Mouse (Mus musculus) left cerebral cortex, postnatal 10 days (tissue): Measurements from ENCODE around the gene Cd300a. TPM values are rescaled to one million over a fixed set of nuclear protein-coding genes. Genes with fewer than 3 reads are reported as not detected.
A peak's percentile ranks its signal among the peaks of the same experiment; 100 is the strongest.
"Not testable (repeated sequence)": the region's sequence is repeated elsewhere in the genome, so short reads cannot be mapped to it uniquely, and the experiment has no call there.

Experiments used
- DNase-seq, 2 experiments: peaks; one replicate each; pipeline ENCODE4 v3.0.0; 2021 to 2022; ENCODE audit warnings: low spot score in 2 of 2, mixed read lengths in 1 of 2; ENCODE audit errors: extremely low spot score in 1 of 2
- intact Hi-C: fragments of 180-260 bp; cut with DNase I; formaldehyde crosslinking; loops from one replicate; pipeline ENCODE4 v1.15.1; 2025
- total RNA-seq, 2 experiments: library from RNA; stranded (reverse); gene quantifications; 2 replicates each; pipeline ENCODE4 v1.2.3; 2021

Cd300a gene
- total RNA-seq, 2 experiments from 2014 or later, result 0.43 to 0.58 TPM

- intact Hi-C loops, result no loop called here
- DNase-seq, result no peak
Observed at GRCm38 (mm10) chr11:114884380-114885100, 5.3 kb upstream of the Cd300a start.

- intact Hi-C loops, result no loop called here
Observed at GRCm38 (mm10) chr11:114890542-114890941, 701 bp downstream of the Cd300a start.

DNA sequence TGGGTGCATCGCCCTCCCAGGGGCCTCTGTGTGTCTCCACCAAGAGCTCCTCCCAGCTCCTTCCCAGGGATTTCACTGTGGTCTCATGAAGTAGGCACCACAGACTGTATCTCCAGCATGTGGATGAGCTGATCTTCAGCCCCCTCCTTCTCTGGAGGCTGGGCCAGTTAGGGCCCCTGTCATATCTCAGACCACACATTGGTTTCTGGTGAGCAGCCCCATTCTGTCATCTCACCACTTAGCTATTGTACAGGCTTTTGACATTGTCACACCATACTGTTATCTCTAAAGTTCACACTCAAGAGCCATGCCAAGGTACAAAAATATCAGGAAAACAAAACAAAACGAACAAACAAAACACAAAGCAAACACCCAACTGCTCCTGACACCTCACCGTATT, 6.2 kb downstream of the Cd300a start:
- intact Hi-C loops, result no loop called here
- DNase-seq, result no peak

More at GRCm38 (mm10) chr11:114890542-114890941, 701 bp downstream of the Cd300a start:
- no peak for DNase-seq

DNA sequence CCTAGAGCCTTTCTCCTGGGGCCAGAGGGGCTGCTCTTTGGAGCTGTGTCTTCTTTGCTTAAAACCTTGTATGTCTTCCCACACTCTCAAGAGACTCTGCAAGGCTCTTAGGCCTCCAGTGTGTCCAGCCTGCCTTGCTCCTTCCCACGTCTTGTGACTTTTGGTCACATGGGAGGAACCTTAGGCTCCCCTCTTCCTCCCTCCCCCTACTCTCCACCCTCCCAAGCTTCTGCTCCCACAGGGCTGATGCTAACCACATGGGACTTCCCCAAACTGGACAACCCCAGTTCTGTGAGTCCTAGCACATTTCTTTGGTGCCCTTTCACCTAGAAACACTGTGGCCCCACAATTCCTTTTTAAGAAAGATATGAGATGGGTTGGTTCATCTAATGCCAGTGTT, 8.2 kb downstream of the Cd300a start:
- intact Hi-C loops, result no loop called here
- DNase-seq, result no peak

GRCm38 (mm10) chr11:114903224-114903623, 13.4 kb downstream of the Cd300a start:
- intact Hi-C loops, result no loop called here
- DNase-seq, result no peak

GRCm38 (mm10) chr11:114907567-114907966, 17.7 kb downstream of the Cd300a start:
- DNase-seq, result no peak
- intact Hi-C loops, result no loop called here

- intact Hi-C loops, result no loop called here
- DNase-seq, result no peak
Observed at GRCm38 (mm10) chr11:114908086-114908485, 18.2 kb downstream of the Cd300a start.

- DNase-seq, intact Hi-C loops: not testable (repeated sequence)
Observed at GRCm38 (mm10) chr11:114909538-114909937, 19.7 kb downstream of the Cd300a start.

- intact Hi-C loops, result loop anchor here (2.0 to 5.0 kb wide), 3 partner anchors 100 to 241 kb away; no protein-coding TSS in a partner anchor
Observed at GRCm38 (mm10) chr11:114912847-114913246, 23.0 kb downstream of the Cd300a start.

DNA sequence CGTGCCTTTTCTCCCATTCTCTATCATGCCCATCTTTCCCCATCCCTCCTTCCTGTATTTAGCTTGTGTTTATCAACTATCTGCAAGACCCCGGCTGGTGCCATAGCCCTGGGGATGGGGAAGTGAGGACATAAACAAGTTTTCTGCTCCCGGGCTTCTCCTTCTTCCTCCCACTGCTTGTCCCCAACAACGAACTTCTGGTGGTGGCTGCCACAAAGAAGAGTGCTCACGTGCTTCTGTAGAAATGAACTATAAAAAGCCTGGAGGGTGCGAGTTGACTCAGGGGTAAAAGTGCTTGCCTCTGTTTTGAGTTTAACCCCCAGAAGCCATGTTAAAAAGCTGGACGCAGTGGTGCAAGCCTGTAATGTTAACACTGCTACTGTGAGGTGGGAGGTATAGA, 25.1 kb downstream of the Cd300a start:
- no peak for DNase-seq
- intact Hi-C loops, result loop anchor here (5.0 kb wide), 3 partner anchors 38 to 243 kb away; no protein-coding TSS in a partner anchor

More at GRCm38 (mm10) chr11:114912847-114913246, 23.0 kb downstream of the Cd300a start:
- DNase-seq, result peak; percentile 78 to 84

GRCm38 (mm10) chr11:114917120-114917519, 27.3 kb downstream of the Cd300a start:
- DNase-seq, result no peak
- intact Hi-C loops, result loop anchor here (5.0 kb wide), 1 partner anchor 40 kb away; no protein-coding TSS in a partner anchor

DNA sequence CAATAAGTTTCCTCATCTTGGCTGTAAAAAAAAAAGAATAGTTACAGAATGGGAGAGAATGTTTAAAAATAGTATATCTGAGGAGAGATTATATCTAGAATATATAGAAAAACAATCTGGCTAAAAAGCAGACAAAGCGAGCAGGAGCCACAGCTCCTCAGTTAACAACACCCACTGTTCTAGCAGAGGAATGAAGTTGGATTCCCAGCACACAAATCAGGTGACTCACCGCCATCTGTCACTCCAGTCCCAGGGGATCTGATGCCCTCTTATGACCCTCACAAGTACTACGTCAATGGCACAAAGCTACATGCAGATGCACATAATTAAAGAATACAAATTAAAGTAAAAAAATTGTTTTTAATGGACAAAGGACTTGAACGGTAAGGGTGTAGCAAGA, 32.6 kb downstream of the Cd300a start:
- intact Hi-C loops, result no loop called here
- DNase-seq, result no peak

GRCm38 (mm10) chr11:114923961-114924360, 34.1 kb downstream of the Cd300a start:
- intact Hi-C loops, result no loop called here
- no peak for DNase-seq

GRCm38 (mm10) chr11:114929581-114929980, 39.7 kb downstream of the Cd300a start:
- intact Hi-C loops, result no loop called here
- DNase-seq, result no peak

- intact Hi-C loops, result no loop called here
- no peak for DNase-seq
Observed at GRCm38 (mm10) chr11:114931041-114931440, 41.2 kb downstream of the Cd300a start.

GRCm38 (mm10) chr11:114933591-114933990, 43.8 kb downstream of the Cd300a start:
- no peak for DNase-seq
- intact Hi-C loops, result no loop called here

DNA sequence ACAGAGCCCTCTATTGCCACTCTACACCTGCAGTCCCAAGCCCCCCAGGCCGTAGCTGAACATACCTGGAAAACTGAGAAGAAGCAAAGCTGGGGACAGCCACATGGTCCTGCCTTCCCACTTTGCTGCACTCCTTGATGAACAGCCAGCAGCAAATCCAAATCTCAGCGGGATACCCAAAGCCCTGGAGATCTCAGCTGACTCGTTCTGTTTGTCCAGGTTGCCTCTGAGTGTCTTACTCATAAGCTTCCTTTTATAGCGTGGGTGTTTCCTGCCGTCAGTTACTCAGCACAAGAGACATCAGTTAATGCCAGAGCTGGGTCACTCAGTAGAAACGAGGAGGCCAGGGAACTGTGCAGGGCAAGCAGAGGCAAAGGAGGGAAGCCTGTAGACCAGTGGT, 44.3 kb downstream of the Cd300a start, which contains the start of gene Cd300lb:
Gene Cd300lb (minus strand): TSS at position 243 of the 400 bp plus-strand sequence.
- DNase-seq, result no peak
- intact Hi-C loops, result no loop called here
